Mouse (Mus musculus): Measurements from ENCODE around the gene Tbx15.

GRCm38 (mm10) chr3:99255411-99256365 is 15.5 kb downstream of the Tbx15 start:
- TF ChIP-seq GATA1 (IDR thresholded peaks at IDR 0.05; ENCODE audit: borderline replicate concordance, low read length) (no peak), FLI1 (IDR thresholded peaks at IDR 0.05; ENCODE audit: low read length) (no peak)

All from megakaryocyte, embryonic 14.5 days (primary cell).